Mouse (Mus musculus) limb, embryonic 15.5 days (tissue): ENCODE measurements at regions not wholly inside any gene's neighbourhood (a gene's known extent, or its start where the extent isn't known, plus 50 kb on each side); places are given as distances from the start of the nearest gene placed in this dataset.

Experiments used
- ATAC-seq: fragments of 200-750 bp; cut with Nextera tagmentation; 2 replicates; pipeline ENCODE4 v1.8.0; 2017; ENCODE audit warnings: low read depth, moderate TSS enrichment; ENCODE audit not compliant: insufficient number of reproducible peaks, low FRiP score, low TSS enrichment
- H3K27ac ChIP-seq: fragments of 300-500 bp; sonication (generic); 2 replicates; pipeline ENCODE4 v1.5.1; 2015; ENCODE audit warnings: moderate library complexity, mild to moderate bottlenecking, inconsistent platforms
- H3K27me3 ChIP-seq: fragments of 300-500 bp; sonication (generic); 2 replicates; pipeline ENCODE4 v1.6.1; 2015; ENCODE audit warnings: inconsistent platforms
- H3K36me3 ChIP-seq: fragments of 300-500 bp; sonication (generic); 2 replicates; pipeline ENCODE4 v1.6.1; 2015; ENCODE audit warnings: inconsistent platforms
- H3K4me1 ChIP-seq: fragments of 300-500 bp; sonication (generic); 2 replicates; pipeline ENCODE4 v1.6.1; 2015; ENCODE audit warnings: inconsistent platforms
- H3K4me2 ChIP-seq: fragments of 300-500 bp; sonication (generic); 2 replicates; pipeline ENCODE4 v1.6.1; 2015; ENCODE audit warnings: mild to moderate bottlenecking, inconsistent platforms
- H3K4me3 ChIP-seq: fragments of 300-500 bp; sonication (generic); 2 replicates; pipeline ENCODE4 v1.5.1; 2015; ENCODE audit warnings: mild to moderate bottlenecking, inconsistent platforms
- H3K9ac ChIP-seq: fragments of 300-500 bp; sonication (generic); 2 replicates; pipeline ENCODE4 v1.6.1; 2015; ENCODE audit warnings: inconsistent platforms
- H3K9me3 ChIP-seq: fragments of 300-500 bp; sonication (generic); 2 replicates; pipeline ENCODE4 v1.6.1; 2016; ENCODE audit warnings: inconsistent platforms
- WGBS: fragments of 180-500 bp; shearing (Covaris S2); methylation state at CpG from one replicate; pipeline ENCODE4 v1.1.7; 2015; 5-methylcytosine and 5-hydroxymethylcytosine counted together

- no peaks in the 10 kb centered on the region for H3K36me3 ChIP-seq
- no peaks in the 10 kb centered on the region for H3K9me3 ChIP-seq
- H3K4me3 ChIP-seq = no peak overlapping the region
- no peak for ATAC-seq
- no peak overlapping the region for H3K4me2 ChIP-seq
- no peak overlapping the region for H3K27ac ChIP-seq
- no peak overlapping the region for H3K9ac ChIP-seq
- WGBS = 75% methylated on average over 6 of the region's 6 CpGs
- no peaks in the 10 kb centered on the region for H3K4me1 ChIP-seq
- no peaks in the 10 kb centered on the region for H3K27me3 ChIP-seq
These were observed 1198.4 kb downstream of the Gsdmc2 start for GRCm38 (mm10) chr15:62646476-62647168.

DNA sequence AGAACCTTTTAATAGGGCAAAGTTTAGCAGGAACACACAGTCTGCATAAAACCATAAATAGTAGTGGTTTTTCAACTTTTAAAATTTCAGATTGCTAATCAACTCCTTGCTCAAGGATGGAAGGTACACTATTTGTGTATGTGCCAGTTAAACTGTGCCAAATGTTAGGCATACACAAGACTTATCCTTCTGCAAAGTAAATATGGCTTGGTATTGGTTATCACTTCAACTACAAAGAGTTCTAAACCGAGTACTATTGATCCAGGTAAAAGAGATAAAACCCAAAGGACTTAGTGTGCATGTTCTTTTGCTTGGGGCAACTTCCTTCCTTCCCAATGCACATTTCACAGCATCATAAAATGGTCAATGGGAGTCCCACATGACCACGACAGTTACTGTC lies 1200.2 kb downstream of the Gsdmc2 start:
- no peak for ATAC-seq
- H3K36me3 ChIP-seq = no peaks in the 10 kb centered on the region
- no peak overlapping the region for H3K4me2 ChIP-seq
- H3K27ac ChIP-seq = no peak overlapping the region
- H3K4me3 ChIP-seq = no peak overlapping the region
- WGBS = 61% methylated on average over 2 of the region's 2 CpGs
- H3K4me1 ChIP-seq = no peaks in the 10 kb centered on the region
- H3K9me3 ChIP-seq = no peaks in the 10 kb centered on the region
- no peaks in the 10 kb centered on the region for H3K27me3 ChIP-seq
- H3K9ac ChIP-seq = no peak overlapping the region

GRCm38 (mm10) chr15:62644296-62644695 lies 1200.7 kb downstream of the Gsdmc2 start:
- H3K4me3 ChIP-seq = no peak overlapping the region
- no peak overlapping the region for H3K9ac ChIP-seq
- no peak overlapping the region for H3K27ac ChIP-seq
- 67% methylated on average over 1 of the region's 1 CpGs for WGBS
- ATAC-seq = no peak
- H3K27me3 ChIP-seq = no peaks in the 10 kb centered on the region
- no peaks in the 10 kb centered on the region for H3K9me3 ChIP-seq
- no peak overlapping the region for H3K4me2 ChIP-seq
- H3K4me1 ChIP-seq = no peaks in the 10 kb centered on the region
- no peaks in the 10 kb centered on the region for H3K36me3 ChIP-seq

DNA sequence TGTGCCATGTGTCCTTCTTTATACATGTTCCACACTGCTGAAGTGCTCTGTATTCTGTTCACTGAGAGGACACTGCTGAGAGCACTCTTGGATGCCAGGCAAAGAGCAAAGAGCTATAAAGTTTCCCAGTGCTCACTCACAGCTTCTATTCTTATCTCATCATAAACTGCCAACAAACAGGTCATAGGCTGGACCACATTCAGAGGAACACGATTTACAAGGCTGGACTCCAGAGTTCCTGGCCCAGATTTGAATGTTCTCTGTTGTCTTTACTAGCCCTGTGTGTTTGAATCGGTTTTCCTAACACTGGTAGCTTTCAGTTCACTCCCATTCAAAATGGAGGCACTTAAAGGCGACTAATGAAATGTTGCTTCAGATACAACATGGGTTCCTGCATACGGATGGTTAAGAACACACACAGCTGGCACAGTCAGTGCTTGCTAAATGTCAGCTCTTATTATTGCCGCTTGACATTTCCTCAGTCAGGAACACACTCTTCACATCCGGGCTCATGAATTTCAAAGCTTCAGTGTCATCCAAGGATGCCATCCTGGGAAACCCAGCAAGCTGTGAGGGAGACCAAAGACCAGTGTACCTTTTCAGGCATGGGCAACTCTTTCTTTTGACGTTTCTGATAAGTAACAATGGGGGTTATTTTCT lies 1203.8 kb downstream of the Gsdmc2 start:
- Histone ChIP-seq H3K9ac (no peak overlapping the region), H3K4me2 (no peak overlapping the region), H3K4me3 (no peak overlapping the region), H3K9me3 (no peaks in the 10 kb centered on the region), H3K4me1 (no peaks in the 10 kb centered on the region), H3K36me3 (no peaks in the 10 kb centered on the region), H3K27ac (no peak overlapping the region), H3K27me3 (no peaks in the 10 kb centered on the region)
- 74% methylated on average over 7 of the region's 7 CpGs for WGBS
- ATAC-seq = no peak

GRCm38 (mm10) chr15:62625406-62625805 lies 1219.6 kb downstream of the Gsdmc2 start:
- no peak overlapping the region for H3K4me2 ChIP-seq
- ATAC-seq = no peak
- no peak overlapping the region for H3K27ac ChIP-seq
- no peaks in the 10 kb centered on the region for H3K36me3 ChIP-seq
- 91% methylated on average over 7 of the region's 7 CpGs for WGBS
- H3K4me1 ChIP-seq = no peaks in the 10 kb centered on the region
- H3K27me3 ChIP-seq = no peaks in the 10 kb centered on the region
- no peaks in the 10 kb centered on the region for H3K9me3 ChIP-seq
- no peak overlapping the region for H3K4me3 ChIP-seq
- H3K9ac ChIP-seq = no peak overlapping the region

GRCm38 (mm10) chr15:62616042-62616441 lies 1228.9 kb downstream of the Gsdmc2 start:
- H3K27ac ChIP-seq = no peak overlapping the region
- no peak overlapping the region for H3K4me3 ChIP-seq
- ATAC-seq = no peak
- no peaks in the 10 kb centered on the region for H3K9me3 ChIP-seq
- no peak overlapping the region for H3K9ac ChIP-seq
- H3K4me1 ChIP-seq = no peaks in the 10 kb centered on the region
- no peaks in the 10 kb centered on the region for H3K36me3 ChIP-seq
- no peaks in the 10 kb centered on the region for H3K27me3 ChIP-seq
- H3K4me2 ChIP-seq = no peak overlapping the region
- 78% methylated on average over 5 of the region's 5 CpGs for WGBS

- Histone ChIP-seq H3K36me3 (no peaks in the 10 kb centered on the region), H3K9me3 (no peaks in the 10 kb centered on the region), H3K4me1 (no peaks in the 10 kb centered on the region), H3K4me3 (no peak overlapping the region), H3K27me3 (no peaks in the 10 kb centered on the region), H3K9ac (no peak overlapping the region), H3K4me2 (no peak overlapping the region), H3K27ac (no peak overlapping the region)
- ATAC-seq = no peak
These were observed 1248.2 kb downstream of the Gsdmc2 start for GRCm38 (mm10) chr15:62596735-62597134.

- Histone ChIP-seq H3K36me3 (no peaks in the 10 kb centered on the region), H3K4me3 (no peak overlapping the region), H3K4me1 (no peaks in the 10 kb centered on the region), H3K4me2 (no peak overlapping the region), H3K9ac (no peak overlapping the region), H3K27ac (no peak overlapping the region), H3K27me3 (no peaks in the 10 kb centered on the region), H3K9me3 (no peaks in the 10 kb centered on the region)
- WGBS = 66% methylated on average over 3 of the region's 3 CpGs
- no peak for ATAC-seq
These were observed 1256.4 kb downstream of the Gsdmc2 start for GRCm38 (mm10) chr15:62588580-62588979.

GRCm38 (mm10) chr15:62578788-62579187 lies 1266.2 kb downstream of the Gsdmc2 start:
- 66% methylated on average over 3 of the region's 3 CpGs for WGBS
- H3K27me3 ChIP-seq = no peaks in the 10 kb centered on the region
- ATAC-seq = no peak

DNA sequence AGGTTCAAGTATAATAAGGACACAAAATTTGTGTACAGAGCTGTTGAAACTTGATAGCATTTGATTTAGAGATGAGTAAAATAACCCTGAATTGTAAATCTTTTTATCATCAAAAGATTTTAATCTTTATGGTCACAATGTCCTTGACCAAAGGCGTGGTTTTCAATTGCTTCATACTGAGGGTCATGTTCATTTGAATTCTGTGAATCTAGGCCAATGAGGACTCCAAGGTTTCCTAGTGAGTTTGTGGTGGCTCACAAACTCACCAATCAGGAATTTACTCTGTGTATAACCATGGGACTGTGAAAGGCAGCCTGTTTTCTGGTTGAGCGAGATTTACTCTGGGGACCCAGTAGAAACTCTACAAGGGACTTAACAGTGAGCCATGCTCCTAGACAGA lies 1269.2 kb downstream of the Gsdmc2 start:
- Histone ChIP-seq H3K4me2 (no peak overlapping the region), H3K4me1 (no peaks in the 10 kb centered on the region), H3K4me3 (no peak overlapping the region), H3K36me3 (no peaks in the 10 kb centered on the region), H3K27me3 (no peaks in the 10 kb centered on the region), H3K9me3 (no peaks in the 10 kb centered on the region), H3K27ac (no peak overlapping the region), H3K9ac (no peak overlapping the region)
- 79% methylated on average over 2 of the region's 2 CpGs for WGBS
- no peak for ATAC-seq

More at GRCm38 (mm10) chr15:62578788-62579187, 1266.2 kb downstream of the Gsdmc2 start:
- H3K36me3 ChIP-seq = no peaks in the 10 kb centered on the region
- H3K4me2 ChIP-seq = no peak overlapping the region
- H3K9ac ChIP-seq = no peak overlapping the region
- no peak overlapping the region for H3K27ac ChIP-seq
- no peak overlapping the region for H3K4me3 ChIP-seq
- H3K4me1 ChIP-seq = no peaks in the 10 kb centered on the region
- H3K9me3 ChIP-seq = no peaks in the 10 kb centered on the region

- no peaks in the 10 kb centered on the region for H3K9me3 ChIP-seq
- no peaks in the 10 kb centered on the region for H3K4me1 ChIP-seq
- no peak for ATAC-seq
- no peaks in the 10 kb centered on the region for H3K27me3 ChIP-seq
- 64% methylated on average over 7 of the region's 7 CpGs for WGBS
- H3K9ac ChIP-seq = no peak overlapping the region
- H3K4me3 ChIP-seq = no peak overlapping the region
- no peak overlapping the region for H3K4me2 ChIP-seq
- no peaks in the 10 kb centered on the region for H3K36me3 ChIP-seq
- no peak overlapping the region for H3K27ac ChIP-seq
These were observed 1273.2 kb downstream of the Gsdmc2 start for GRCm38 (mm10) chr15:62571803-62572202.

DNA sequence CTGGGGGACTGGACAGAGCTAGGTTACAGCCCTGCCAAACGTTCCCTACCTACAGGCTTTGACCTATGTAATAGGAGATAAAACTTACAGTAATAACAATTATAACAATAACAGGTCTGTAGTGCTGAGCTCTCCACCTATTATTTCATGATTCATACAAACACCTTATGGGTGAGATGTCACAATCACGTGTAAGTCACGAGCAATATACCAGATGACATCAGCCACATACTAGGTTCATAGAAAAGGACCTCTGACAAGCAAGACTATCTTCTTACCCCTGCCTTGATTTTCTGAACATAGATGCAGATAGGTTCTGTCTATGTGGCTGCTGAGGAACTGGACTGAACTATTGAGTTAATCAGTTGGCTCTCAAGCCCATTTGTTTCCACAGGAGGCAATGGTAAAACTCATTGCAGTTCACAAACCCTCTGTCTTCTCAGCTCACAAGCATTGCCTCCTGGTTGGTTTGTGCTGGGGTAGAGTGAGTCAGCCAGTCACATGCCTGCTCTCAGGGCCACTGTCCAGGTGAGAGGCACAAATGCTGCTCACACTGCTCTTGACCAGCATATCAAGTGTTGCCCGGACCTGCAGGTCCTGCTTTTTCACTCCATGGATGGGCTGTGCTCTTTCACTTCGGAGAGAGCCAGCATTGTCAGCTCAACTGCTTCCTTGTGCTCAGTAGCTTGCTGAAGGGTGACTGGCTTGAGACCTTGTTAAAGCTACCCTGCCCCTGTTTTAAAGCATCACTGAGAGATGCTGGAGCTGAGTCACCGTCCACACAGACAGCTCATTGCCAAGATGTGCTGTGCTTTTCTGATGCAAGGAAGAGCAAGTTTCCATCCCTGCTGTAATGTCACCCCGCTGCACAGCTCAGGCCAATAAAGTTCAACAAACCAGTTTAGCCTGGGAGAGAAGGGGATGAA lies 1275.9 kb downstream of the Gsdmc2 start:
- Histone ChIP-seq H3K4me3 (no peak overlapping the region), H3K36me3 (no peaks in the 10 kb centered on the region), H3K27ac (no peak overlapping the region), H3K4me1 (peaks cover 4% of the 10 kb centered on the region), H3K4me2 (no peak overlapping the region), H3K27me3 (no peaks in the 10 kb centered on the region), H3K9ac (no peak overlapping the region), H3K9me3 (no peaks in the 10 kb centered on the region)
- ATAC-seq = no peak
- 60% methylated on average over 7 of the region's 7 CpGs for WGBS
